Mouse (Mus musculus): ENCODE results near the gene Ssxa1.
"Not testable (repeated sequence)": the region's sequence is repeated elsewhere in the genome, so short reads cannot be mapped to it uniquely, and the experiment has no call there.

Ssxa1 gene

DNA sequence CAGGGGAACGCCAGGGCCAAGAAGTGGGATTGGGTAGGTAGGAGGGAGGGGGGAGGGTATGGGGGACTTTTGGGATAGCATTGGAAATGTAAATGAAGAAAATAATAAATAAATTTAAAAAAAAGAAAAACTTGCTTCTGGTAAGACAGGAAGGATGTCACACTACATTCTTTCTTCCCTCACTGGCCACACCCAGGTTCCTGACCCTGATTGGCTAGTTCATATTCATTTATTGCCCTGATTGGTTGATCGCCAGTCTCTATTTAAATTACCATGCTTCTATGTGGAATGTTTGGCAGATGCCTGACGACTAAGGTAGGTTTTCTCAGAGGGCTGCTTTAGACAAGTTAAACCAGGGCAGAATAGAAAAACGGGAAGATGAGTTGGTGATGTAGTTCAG, at the start of gene Ssxa1:
Gene Ssxa1 (plus strand): TSS at position 301 of the 400 bp plus-strand sequence.
- in situ Hi-C loops (cut with MboI) = no loop called here

DNA sequence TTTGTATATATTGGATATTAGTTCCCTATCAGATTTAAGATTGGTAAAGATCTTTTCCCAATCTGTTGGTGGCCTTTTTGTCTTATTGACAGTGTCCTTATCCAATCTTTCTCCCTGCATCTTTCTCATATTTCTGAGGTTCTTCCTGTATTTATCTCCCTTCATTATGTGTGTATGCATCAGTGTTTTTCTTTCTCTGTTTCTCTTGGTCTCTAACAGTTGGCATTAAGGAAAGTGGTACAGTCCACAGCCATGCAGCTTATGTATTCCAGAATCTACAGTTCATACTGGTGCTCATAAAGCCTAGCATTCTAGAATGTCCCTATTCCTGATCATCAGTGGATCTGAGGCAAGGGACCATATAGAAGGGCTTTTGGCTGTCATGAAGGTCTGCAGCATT, 47.5 kb upstream of the Ssxa1 start, which contains the start of gene Spaca5:
Gene Spaca5 (plus strand): TSS at position 301 of the 400 bp plus-strand sequence.
- in situ Hi-C loops (cut with MboI) = no loop called here

DNA sequence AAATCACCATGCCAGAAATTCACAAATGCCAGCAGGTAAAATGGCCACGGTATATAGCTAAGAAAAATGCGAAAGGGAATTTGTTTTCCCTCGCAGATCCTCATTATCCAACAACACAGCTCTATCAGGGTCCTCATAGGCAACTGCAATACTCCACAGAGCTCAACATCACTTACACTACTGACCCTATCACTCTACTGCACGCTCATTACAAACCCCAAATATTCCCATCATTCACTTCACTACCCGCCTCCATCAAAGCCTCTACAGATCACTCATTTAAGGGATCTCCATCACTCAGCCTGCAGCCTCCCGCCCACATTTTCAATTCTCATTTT, 27.0 kb upstream of the Ssxa1 start:
- in situ Hi-C loops (cut with MboI) = no loop called here

DNA sequence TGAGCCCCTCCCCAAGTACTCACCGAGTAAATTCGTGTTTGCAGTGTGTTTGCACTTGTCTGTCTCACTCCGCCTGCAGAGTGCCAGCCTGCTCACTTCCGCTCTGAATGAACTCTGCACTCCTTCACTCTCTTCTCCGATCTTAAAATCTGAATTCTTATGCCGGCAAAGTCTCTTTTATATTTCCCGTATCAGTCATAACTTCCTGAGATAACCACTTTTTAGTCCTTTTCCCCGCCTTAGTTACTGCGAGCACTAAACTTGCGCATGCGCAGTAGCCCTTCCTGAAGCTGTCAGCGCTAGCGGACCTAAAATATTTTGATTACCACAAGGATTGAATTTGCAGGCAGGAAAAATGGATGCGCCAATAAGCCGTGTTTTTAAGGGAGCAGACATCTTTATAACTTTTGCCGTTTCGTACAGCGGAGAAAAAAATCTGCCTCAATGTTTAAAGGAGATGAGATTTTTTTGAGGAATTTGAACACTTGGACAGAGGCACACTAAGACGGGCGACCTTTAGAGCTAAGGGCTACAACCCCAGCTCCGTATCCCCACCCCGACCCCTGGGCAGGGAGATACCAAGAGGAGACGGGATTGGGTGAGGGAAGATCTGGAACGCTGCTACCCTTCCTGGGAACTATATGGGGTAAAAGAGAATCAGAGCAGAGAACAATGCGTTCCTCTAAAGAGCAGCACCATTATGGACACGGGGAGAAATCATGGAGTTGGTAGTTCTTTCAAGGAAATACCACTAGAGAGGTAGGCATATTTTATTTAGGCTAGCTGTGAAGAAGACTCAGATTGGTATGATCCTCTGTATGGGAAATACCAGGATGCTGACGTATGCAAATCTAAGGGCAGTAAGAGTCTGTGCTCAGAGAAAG, 26.4 kb upstream of the Ssxa1 start, which contains the start of gene Zfp300:
Gene Zfp300 (minus strand): TSS at position 545 of the 884 bp plus-strand sequence.
- in situ Hi-C loops (cut with MboI) = no loop called here

DNA sequence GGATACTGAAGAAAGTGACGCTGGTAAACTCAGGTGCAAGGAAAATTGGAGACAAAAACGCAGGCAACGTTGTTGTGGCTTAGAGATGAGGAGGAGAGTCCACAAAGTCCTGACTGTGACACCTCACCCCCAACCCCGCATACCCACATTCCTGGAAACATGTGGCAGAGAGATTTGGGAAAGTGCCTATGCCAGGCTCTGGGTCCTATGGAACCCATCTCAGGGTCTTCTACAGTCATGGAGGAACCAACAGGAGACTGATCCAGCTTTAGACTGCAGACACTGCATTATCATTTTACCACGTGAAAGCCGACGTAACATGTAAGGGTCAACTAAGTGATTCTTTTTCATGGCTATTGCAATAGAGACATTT, 25.8 kb upstream of the Ssxa1 start:
- in situ Hi-C loops (cut with MboI) = no loop called here

DNA sequence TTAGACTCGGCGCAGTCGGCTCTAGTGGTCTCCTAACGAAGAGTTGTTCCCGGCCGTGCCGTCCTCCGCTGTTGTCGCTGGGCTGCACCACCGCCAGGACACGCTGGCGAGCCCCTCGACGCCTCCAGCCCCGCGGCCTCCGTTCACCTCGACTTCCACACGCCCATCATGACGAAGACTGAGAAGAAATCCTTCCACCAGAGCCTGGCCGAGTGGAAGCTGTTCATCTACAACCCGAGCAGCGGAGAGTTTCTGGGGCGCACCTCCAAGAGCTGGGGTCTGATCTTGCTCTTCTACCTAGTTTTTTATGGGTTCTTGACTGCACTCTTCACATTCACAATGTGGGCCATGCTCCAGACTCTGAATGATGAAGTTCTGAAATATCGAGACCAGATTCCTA, 31.1 kb downstream of the Ssxa1 start:
- in situ Hi-C loops (cut with MboI) = not testable (repeated sequence)
